Mouse (Mus musculus): ENCODE measurements around the gene Sf3b2. TPM values are rescaled to one million over a fixed set of nuclear protein-coding genes. Genes with fewer than 3 reads are reported as not detected.

Gene Sf3b2
- polyA plus RNA-seq (2014; fragmentation: Illumina TruSeq; extraction: RNeasy Lipid Tissue Mini Kit (QIAGEN cat#74804); ENCODE audit: low read depth, low replicate concordance): 42.7 TPM

DNA sequence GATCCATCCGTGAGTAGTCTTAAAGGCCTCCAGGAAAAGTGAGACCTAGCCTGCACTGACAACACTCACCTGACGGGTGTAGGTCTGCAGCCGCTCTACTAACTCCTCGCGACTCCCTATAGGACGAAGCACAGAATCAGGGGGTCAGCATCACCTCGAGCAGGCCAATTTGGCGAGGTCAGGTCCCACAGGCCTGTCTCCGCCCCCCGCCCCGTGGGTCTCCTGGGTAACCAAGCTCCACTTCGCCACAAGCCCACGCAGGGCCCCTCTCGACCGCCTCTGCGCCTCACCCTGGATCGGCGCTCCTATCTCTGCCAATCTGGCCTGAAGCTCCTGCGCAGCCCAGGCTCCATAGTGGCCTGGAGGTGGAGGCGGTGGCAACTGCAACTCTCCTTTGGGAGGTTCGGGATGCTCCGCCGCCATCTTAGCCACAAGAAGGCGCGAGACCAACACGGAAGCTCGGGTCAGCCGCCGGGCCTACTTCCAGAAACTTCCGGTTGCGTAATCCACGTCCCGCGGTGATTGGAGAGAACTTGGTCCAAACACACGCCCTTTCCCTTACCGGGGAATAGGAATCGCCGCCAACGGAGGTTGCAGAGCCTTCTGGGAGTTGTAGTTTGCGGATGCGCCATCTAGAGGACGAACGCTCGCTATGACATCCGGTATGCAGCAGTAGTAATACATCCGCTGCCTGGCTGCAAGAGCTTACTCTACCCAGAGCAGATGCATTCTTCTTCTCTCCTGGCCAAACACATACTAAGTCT lies at the start of gene Sf3b2:
Sf3b2 (minus strand) TSS at position 484 of the 764 bp plus-strand sequence.

DNA sequence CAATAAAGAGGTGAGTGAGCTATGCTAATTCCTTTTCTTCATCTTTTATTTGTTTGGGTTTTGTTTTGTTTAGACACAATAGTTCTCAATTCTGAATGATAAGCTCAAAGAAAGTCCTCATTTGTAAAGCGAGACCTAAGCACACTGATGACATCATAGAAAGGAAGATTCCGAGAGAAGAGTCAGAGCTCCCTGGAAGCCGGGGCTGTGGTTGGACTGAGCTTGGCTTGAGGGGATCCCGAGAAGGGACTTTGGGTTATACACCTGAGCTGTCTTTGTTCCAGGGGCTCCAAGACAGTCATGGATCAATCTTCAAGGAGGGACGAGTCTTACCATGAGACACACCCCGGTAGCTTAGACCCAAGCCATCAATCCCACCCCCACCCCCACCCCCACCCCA lies 40.2 kb upstream of the Sf3b2 start, which contains the start of gene Catsper1:
Catsper1 (plus strand) TSS at position 301 of the 400 bp plus-strand sequence.

DNA sequence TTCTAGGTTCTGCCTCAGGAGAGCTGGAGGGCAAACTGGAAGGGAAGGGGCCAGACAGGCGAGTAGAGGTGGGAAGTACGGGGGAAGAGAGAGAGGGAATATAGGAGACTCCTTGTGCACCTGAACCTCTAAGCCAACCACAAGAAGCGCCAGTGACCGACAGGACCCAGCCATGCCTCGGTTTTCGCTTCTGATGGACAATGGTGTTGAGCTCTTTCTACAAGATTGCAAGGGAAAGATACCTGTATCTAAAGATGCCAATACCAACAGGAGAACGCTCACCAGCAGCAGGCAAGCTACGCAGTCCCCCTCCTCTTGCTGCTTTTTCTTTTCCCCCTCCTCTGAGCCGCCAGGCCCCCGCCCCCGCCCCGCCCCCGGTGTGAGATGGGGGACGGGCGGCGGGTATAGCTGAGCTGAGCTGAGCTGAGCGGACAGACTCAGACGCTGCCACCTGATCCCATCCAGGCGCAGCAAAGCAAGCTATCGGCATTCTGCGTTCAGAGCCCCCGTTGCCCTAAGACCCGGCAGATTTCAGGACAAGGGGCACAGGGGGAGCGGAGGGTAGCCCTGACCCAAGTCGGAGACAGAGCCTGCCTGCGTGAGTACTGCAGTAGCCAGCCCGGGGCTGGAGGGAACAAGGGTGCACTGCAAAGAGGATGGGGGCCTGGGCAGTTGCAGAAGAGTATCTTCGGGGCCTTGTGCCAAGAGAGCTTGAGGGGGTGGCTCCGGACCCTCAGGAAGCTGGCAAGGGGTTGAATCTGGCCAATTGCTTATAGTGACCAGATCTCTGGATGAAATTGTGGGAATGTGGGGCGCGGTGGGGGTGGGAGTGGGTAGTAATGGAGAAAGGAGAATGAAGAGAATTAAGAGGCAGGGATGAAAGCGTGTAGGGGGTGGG lies 2.9 kb upstream of the Sf3b2 start, which contains the start of gene Gal3st3:
Gal3st3 (plus strand) TSS at position 429 of the 898 bp plus-strand sequence.

DNA sequence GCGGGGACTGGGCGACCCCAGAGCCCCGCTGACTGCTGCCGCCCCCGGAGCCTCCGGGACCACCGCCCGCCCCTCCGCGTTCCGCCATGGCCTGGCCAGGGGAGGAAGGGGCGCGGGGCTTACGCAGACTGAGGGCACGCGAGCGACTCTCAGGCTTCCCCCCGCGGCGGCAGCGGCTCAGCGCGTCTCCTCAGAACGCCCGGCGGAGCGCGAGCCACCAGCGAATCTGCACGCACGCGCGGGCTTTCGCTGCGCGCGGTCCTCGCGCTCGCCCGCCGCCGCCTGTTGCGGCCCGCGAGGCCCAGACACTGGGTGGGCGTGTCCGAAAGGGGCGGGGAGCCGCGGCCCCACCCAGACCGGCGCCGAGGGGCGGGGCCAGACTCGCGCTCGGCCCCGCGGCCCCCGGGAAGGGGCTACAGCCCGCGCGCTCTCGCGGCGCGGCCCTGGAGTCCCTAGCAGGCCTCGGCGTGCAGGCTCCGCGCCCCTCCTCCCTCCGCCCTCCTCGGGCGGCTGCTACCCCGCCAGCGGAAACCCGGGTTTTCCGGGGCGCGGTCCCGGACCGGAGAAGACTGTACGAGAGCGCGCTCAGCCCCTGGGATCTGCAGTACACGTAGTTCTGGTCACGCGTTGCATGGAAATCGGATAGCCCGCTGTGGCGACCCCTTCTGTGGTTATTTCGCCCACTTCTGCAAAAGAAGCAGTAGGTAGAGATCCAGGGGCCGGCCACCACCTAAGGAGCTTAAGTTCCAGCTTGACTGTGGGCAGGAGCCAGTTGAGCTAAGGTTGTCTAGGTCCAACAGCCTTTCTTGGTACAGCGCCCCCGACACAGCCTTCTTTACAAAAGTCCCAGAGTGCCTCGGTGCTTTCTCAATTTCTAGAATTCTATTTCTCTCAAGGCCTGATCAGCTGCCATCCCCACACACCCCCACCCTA lies 22.2 kb downstream of the Sf3b2 start, which contains the start of gene Pacs1:
Pacs1 (minus strand) TSS at position 319 of the 933 bp plus-strand sequence.

Other genes starting within 250 kb of the Sf3b2 start
- gene Rin1, start 245.0 kb downstream of the Sf3b2 start, polyA plus RNA-seq (2014; fragmentation: Illumina TruSeq; extraction: RNeasy Lipid Tissue Mini Kit (QIAGEN cat#74804); ENCODE audit: low read depth, low replicate concordance): 0.23 TPM
- gene Cd248, start 227.4 kb downstream of the Sf3b2 start, polyA plus RNA-seq (2014; fragmentation: Illumina TruSeq; extraction: RNeasy Lipid Tissue Mini Kit (QIAGEN cat#74804); ENCODE audit: low read depth, low replicate concordance): 0.41 TPM
- not detected for gene Tmem151a, start 209.9 kb downstream of the Sf3b2 start, polyA plus RNA-seq (2014; fragmentation: Illumina TruSeq; extraction: RNeasy Lipid Tissue Mini Kit (QIAGEN cat#74804); ENCODE audit: low read depth, low replicate concordance)
- 23.0 TPM for gene Yif1a, start 206.9 kb downstream of the Sf3b2 start, polyA plus RNA-seq (2014; fragmentation: Illumina TruSeq; extraction: RNeasy Lipid Tissue Mini Kit (QIAGEN cat#74804); ENCODE audit: low read depth, low replicate concordance)
- not detected for gene Cnih2, start 196.9 kb downstream of the Sf3b2 start, polyA plus RNA-seq (2014; fragmentation: Illumina TruSeq; extraction: RNeasy Lipid Tissue Mini Kit (QIAGEN cat#74804); ENCODE audit: low read depth, low replicate concordance)
- gene Rab1b, start 188.4 kb downstream of the Sf3b2 start, polyA plus RNA-seq (2014; fragmentation: Illumina TruSeq; extraction: RNeasy Lipid Tissue Mini Kit (QIAGEN cat#74804); ENCODE audit: low read depth, low replicate concordance): 6.5 TPM
- gene Klc2, start 176.9 kb downstream of the Sf3b2 start, polyA plus RNA-seq (2014; fragmentation: Illumina TruSeq; extraction: RNeasy Lipid Tissue Mini Kit (QIAGEN cat#74804); ENCODE audit: low read depth, low replicate concordance): 0.58 TPM
- gene Pacs1, start 22.3 kb downstream of the Sf3b2 start, polyA plus RNA-seq (2014; fragmentation: Illumina TruSeq; extraction: RNeasy Lipid Tissue Mini Kit (QIAGEN cat#74804); ENCODE audit: low read depth, low replicate concordance): 5.5 TPM
- gene Gal3st3, start 2.9 kb upstream of the Sf3b2 start, polyA plus RNA-seq (2014; fragmentation: Illumina TruSeq; extraction: RNeasy Lipid Tissue Mini Kit (QIAGEN cat#74804); ENCODE audit: low read depth, low replicate concordance): not detected
- not detected for gene Catsper1, start 40.3 kb upstream of the Sf3b2 start, polyA plus RNA-seq (2014; fragmentation: Illumina TruSeq; extraction: RNeasy Lipid Tissue Mini Kit (QIAGEN cat#74804); ENCODE audit: low read depth, low replicate concordance)
- gene Cst6, start 54.1 kb upstream of the Sf3b2 start, polyA plus RNA-seq (2014; fragmentation: Illumina TruSeq; extraction: RNeasy Lipid Tissue Mini Kit (QIAGEN cat#74804); ENCODE audit: low read depth, low replicate concordance): not detected
- gene Eif1ad, start 71.3 kb upstream of the Sf3b2 start, polyA plus RNA-seq (2014; fragmentation: Illumina TruSeq; extraction: RNeasy Lipid Tissue Mini Kit (QIAGEN cat#74804); ENCODE audit: low read depth, low replicate concordance): 13.9 TPM
- gene Banf1, start 71.7 kb upstream of the Sf3b2 start, polyA plus RNA-seq (2014; fragmentation: Illumina TruSeq; extraction: RNeasy Lipid Tissue Mini Kit (QIAGEN cat#74804); ENCODE audit: low read depth, low replicate concordance): 11.3 TPM
- 1.6 TPM for gene Sart1, start 93.2 kb upstream of the Sf3b2 start, polyA plus RNA-seq (2014; fragmentation: Illumina TruSeq; extraction: RNeasy Lipid Tissue Mini Kit (QIAGEN cat#74804); ENCODE audit: low read depth, low replicate concordance)
- not detected for gene Tsga10ip, start 107.1 kb upstream of the Sf3b2 start, polyA plus RNA-seq (2014; fragmentation: Illumina TruSeq; extraction: RNeasy Lipid Tissue Mini Kit (QIAGEN cat#74804); ENCODE audit: low read depth, low replicate concordance)
- gene Drap1, start 129.5 kb upstream of the Sf3b2 start, polyA plus RNA-seq (2014; fragmentation: Illumina TruSeq; extraction: RNeasy Lipid Tissue Mini Kit (QIAGEN cat#74804); ENCODE audit: low read depth, low replicate concordance): 8.5 TPM
- gene AI837181, start 129.7 kb upstream of the Sf3b2 start, polyA plus RNA-seq (2014; fragmentation: Illumina TruSeq; extraction: RNeasy Lipid Tissue Mini Kit (QIAGEN cat#74804); ENCODE audit: low read depth, low replicate concordance): 0.76 TPM
- not detected for gene Fosl1, start 152.1 kb upstream of the Sf3b2 start, polyA plus RNA-seq (2014; fragmentation: Illumina TruSeq; extraction: RNeasy Lipid Tissue Mini Kit (QIAGEN cat#74804); ENCODE audit: low read depth, low replicate concordance)
- 1.0 TPM for gene Ccdc85b, start 162.4 kb upstream of the Sf3b2 start, polyA plus RNA-seq (2014; fragmentation: Illumina TruSeq; extraction: RNeasy Lipid Tissue Mini Kit (QIAGEN cat#74804); ENCODE audit: low read depth, low replicate concordance)
- gene Fibp, start 165.2 kb upstream of the Sf3b2 start, polyA plus RNA-seq (2014; fragmentation: Illumina TruSeq; extraction: RNeasy Lipid Tissue Mini Kit (QIAGEN cat#74804); ENCODE audit: low read depth, low replicate concordance): 6.2 TPM
- not detected for gene Ctsw, start 173.1 kb upstream of the Sf3b2 start, polyA plus RNA-seq (2014; fragmentation: Illumina TruSeq; extraction: RNeasy Lipid Tissue Mini Kit (QIAGEN cat#74804); ENCODE audit: low read depth, low replicate concordance)
- 1.3 TPM for gene Efemp2, start 178.5 kb upstream of the Sf3b2 start, polyA plus RNA-seq (2014; fragmentation: Illumina TruSeq; extraction: RNeasy Lipid Tissue Mini Kit (QIAGEN cat#74804); ENCODE audit: low read depth, low replicate concordance)
- 2.1 TPM for gene Mus81, start 192.9 kb upstream of the Sf3b2 start, polyA plus RNA-seq (2014; fragmentation: Illumina TruSeq; extraction: RNeasy Lipid Tissue Mini Kit (QIAGEN cat#74804); ENCODE audit: low read depth, low replicate concordance)
- gene Cfl1, start 195.0 kb upstream of the Sf3b2 start, polyA plus RNA-seq (2014; fragmentation: Illumina TruSeq; extraction: RNeasy Lipid Tissue Mini Kit (QIAGEN cat#74804); ENCODE audit: low read depth, low replicate concordance): 227 TPM
- not detected for gene 1700020D05Rik, start 208.3 kb upstream of the Sf3b2 start, polyA plus RNA-seq (2014; fragmentation: Illumina TruSeq; extraction: RNeasy Lipid Tissue Mini Kit (QIAGEN cat#74804); ENCODE audit: low read depth, low replicate concordance)
- 0.58 TPM for gene Snx32, start 215.1 kb upstream of the Sf3b2 start, polyA plus RNA-seq (2014; fragmentation: Illumina TruSeq; extraction: RNeasy Lipid Tissue Mini Kit (QIAGEN cat#74804); ENCODE audit: low read depth, low replicate concordance)